Mouse (Mus musculus): ENCODE measurements around the gene Rcc1l. TPM values are rescaled to one million over a fixed set of nuclear protein-coding genes. Genes with fewer than 3 reads are reported as not detected.
A peak's percentile ranks its signal among the peaks of the same experiment; 100 is the strongest.

Gene Rcc1l
- polyA plus RNA-seq (2015; fragmentation: Nextera tagmentation; extraction: Ambion mirVana) = 26.6 and 28.5 TPM in 2 replicates

GRCm38 (mm10) chr5:134176169-134176881 lies at the start of gene Rcc1l:
TSS of gene Rcc1l (minus strand) at chr5:134176774.
- peak within 1 kb of the TSS; percentile 78 for H3K4me2 ChIP-seq (ENCODE audit: low read depth, low read length)
- H3K36me3 ChIP-seq (ENCODE audit: control insufficient read depth, insufficient read depth, low read length) = 0 out of 2 replicates have a peak, but pooled peaks cover 4% of the 10 kb centered on the region
- H3K4me1 ChIP-seq (ENCODE audit: control insufficient read depth, insufficient read depth, low read length) = peaks cover 6% of the 10 kb centered on the region
- H3K9ac ChIP-seq (ENCODE audit: low read depth, low read length) = peak within 1 kb of the TSS; percentile 83
- peak within 1 kb of the TSS; percentile 89 for H3K4me3 ChIP-seq (ENCODE audit: low read length)
- peak within 1 kb of the TSS; percentile 81 for H3K27ac ChIP-seq (ENCODE audit: low read length)
- no peaks in the 10 kb centered on the region for H3K27me3 ChIP-seq (replicated peaks; ENCODE audit: control insufficient read depth, insufficient read depth, low read length)
- no peaks in the 10 kb centered on the region for H3K9me3 ChIP-seq (ENCODE audit: control insufficient read depth, low read length)
- WGBS = under 1% methylated on average over 58 of the region's 72 CpGs
- peak; percentile 88 for ATAC-seq

GRCm38 (mm10) chr5:134225110-134225901 lies 48.7 kb upstream of the Rcc1l start:
- no peak overlapping the region for H3K4me3 ChIP-seq (ENCODE audit: low read length)
- no peak overlapping the region for H3K4me2 ChIP-seq (ENCODE audit: low read depth, low read length)
- no peak overlapping the region for H3K27ac ChIP-seq (ENCODE audit: low read length)
- H3K4me1 ChIP-seq (ENCODE audit: control insufficient read depth, insufficient read depth, low read length) = peaks cover 12% of the 10 kb centered on the region
- no peaks in the 10 kb centered on the region for H3K36me3 ChIP-seq (ENCODE audit: control insufficient read depth, insufficient read depth, low read length)
- 78% methylated on average over 30 of the region's 30 CpGs for WGBS
- no peak for ATAC-seq
- H3K9ac ChIP-seq (ENCODE audit: low read depth, low read length) = no peak overlapping the region
- no peaks in the 10 kb centered on the region for H3K9me3 ChIP-seq (ENCODE audit: control insufficient read depth, low read length)
- H3K27me3 ChIP-seq (replicated peaks; ENCODE audit: control insufficient read depth, insufficient read depth, low read length) = no peaks in the 10 kb centered on the region

GRCm38 (mm10) chr5:134221708-134222150 lies 45.2 kb upstream of the Rcc1l start:
- peak overlapping the region; percentile 56 for H3K9ac ChIP-seq (ENCODE audit: low read depth, low read length)

GRCm38 (mm10) chr5:134221278-134221677 lies 44.7 kb upstream of the Rcc1l start:
- peaks cover 12% of the 10 kb centered on the region for H3K4me1 ChIP-seq (ENCODE audit: control insufficient read depth, insufficient read depth, low read length)
- H3K9me3 ChIP-seq (ENCODE audit: control insufficient read depth, low read length) = no peaks in the 10 kb centered on the region
- ATAC-seq = no peak
- no peaks in the 10 kb centered on the region for H3K36me3 ChIP-seq (ENCODE audit: control insufficient read depth, insufficient read depth, low read length)
- H3K27me3 ChIP-seq (replicated peaks; ENCODE audit: control insufficient read depth, insufficient read depth, low read length) = no peaks in the 10 kb centered on the region
- H3K27ac ChIP-seq (ENCODE audit: low read length) = no peak overlapping the region
- peak overlapping the region; percentile 56; the same call in 1 of the 2 replicates for H3K9ac ChIP-seq (ENCODE audit: low read depth, low read length)
- 44% methylated on average over 4 of the region's 4 CpGs for WGBS
- H3K4me2 ChIP-seq (ENCODE audit: low read depth, low read length) = peak overlapping the region; percentile 73
- H3K4me3 ChIP-seq (ENCODE audit: low read length) = no peak overlapping the region

More at GRCm38 (mm10) chr5:134221708-134222150, 45.2 kb upstream of the Rcc1l start:
- WGBS = 5% methylated on average over 36 of the region's 36 CpGs
- Histone ChIP-seq H3K4me3 (ENCODE audit: low read length) (peak overlapping the region; percentile 37), H3K4me2 (ENCODE audit: low read depth, low read length) (peak overlapping the region; percentile 73), H3K36me3 (ENCODE audit: control insufficient read depth, insufficient read depth, low read length) (no peaks in the 10 kb centered on the region), H3K4me1 (ENCODE audit: control insufficient read depth, insufficient read depth, low read length) (peaks cover 12% of the 10 kb centered on the region), H3K9me3 (ENCODE audit: control insufficient read depth, low read length) (no peaks in the 10 kb centered on the region), H3K27me3 (replicated peaks; ENCODE audit: control insufficient read depth, insufficient read depth, low read length) (no peaks in the 10 kb centered on the region), H3K27ac (ENCODE audit: low read length) (no peak overlapping the region)
- peak; percentile 45; the same call in 1 of the 2 replicates for ATAC-seq

GRCm38 (mm10) chr5:134217900-134218299 lies 41.3 kb upstream of the Rcc1l start:
- H3K27me3 ChIP-seq (replicated peaks; ENCODE audit: control insufficient read depth, insufficient read depth, low read length) = no peaks in the 10 kb centered on the region
- no peak overlapping the region for H3K4me3 ChIP-seq (ENCODE audit: low read length)
- H3K27ac ChIP-seq (ENCODE audit: low read length) = no peak overlapping the region
- H3K4me2 ChIP-seq (ENCODE audit: low read depth, low read length) = no peak overlapping the region
- ATAC-seq = no peak
- H3K4me1 ChIP-seq (ENCODE audit: control insufficient read depth, insufficient read depth, low read length) = peaks cover 13% of the 10 kb centered on the region
- H3K9ac ChIP-seq (ENCODE audit: low read depth, low read length) = no peak overlapping the region
- H3K9me3 ChIP-seq (ENCODE audit: control insufficient read depth, low read length) = no peaks in the 10 kb centered on the region
- H3K36me3 ChIP-seq (ENCODE audit: control insufficient read depth, insufficient read depth, low read length) = no peaks in the 10 kb centered on the region
- 85% methylated on average over 7 of the region's 7 CpGs for whole genome bisulfite sequencing

GRCm38 (mm10) chr5:134214021-134214806 lies 37.6 kb upstream of the Rcc1l start:
- WGBS = 61% methylated on average over 12 of the region's 12 CpGs
- ATAC-seq = no peak

GRCm38 (mm10) chr5:134209931-134210554 lies 33.5 kb upstream of the Rcc1l start:
- ATAC-seq = peak; percentile 36; the same call in 1 of the 2 replicates
- H3K36me3 ChIP-seq (ENCODE audit: control insufficient read depth, insufficient read depth, low read length) = 0 out of 2 replicates have a peak, but pooled peaks cover 2% of the 10 kb centered on the region
- H3K27me3 ChIP-seq (replicated peaks; ENCODE audit: control insufficient read depth, insufficient read depth, low read length) = no peaks in the 10 kb centered on the region
- no peak overlapping the region for H3K4me3 ChIP-seq (ENCODE audit: low read length)
- H3K27ac ChIP-seq (ENCODE audit: low read length) = no peak overlapping the region
- H3K9me3 ChIP-seq (ENCODE audit: control insufficient read depth, low read length) = no peaks in the 10 kb centered on the region
- WGBS = 24% methylated on average over 11 of the region's 11 CpGs
- H3K4me2 ChIP-seq (ENCODE audit: low read depth, low read length) = no peak overlapping the region
- H3K4me1 ChIP-seq (ENCODE audit: control insufficient read depth, insufficient read depth, low read length) = 0 out of 2 replicates have a peak, but pooled peaks cover 4% of the 10 kb centered on the region
- H3K9ac ChIP-seq (ENCODE audit: low read depth, low read length) = no peak overlapping the region

More at GRCm38 (mm10) chr5:134214021-134214806, 37.6 kb upstream of the Rcc1l start:
- H3K4me3 ChIP-seq (ENCODE audit: low read length) = no peak overlapping the region
- H3K4me1 ChIP-seq (ENCODE audit: control insufficient read depth, insufficient read depth, low read length) = 0 out of 2 replicates have a peak, but pooled peaks cover 4% of the 10 kb centered on the region
- no peak overlapping the region for H3K9ac ChIP-seq (ENCODE audit: low read depth, low read length)
- no peak overlapping the region for H3K27ac ChIP-seq (ENCODE audit: low read length)
- H3K27me3 ChIP-seq (replicated peaks; ENCODE audit: control insufficient read depth, insufficient read depth, low read length) = no peaks in the 10 kb centered on the region
- H3K9me3 ChIP-seq (ENCODE audit: control insufficient read depth, low read length) = no peaks in the 10 kb centered on the region
- no peaks in the 10 kb centered on the region for H3K36me3 ChIP-seq (ENCODE audit: control insufficient read depth, insufficient read depth, low read length)
- no peak overlapping the region for H3K4me2 ChIP-seq (ENCODE audit: low read depth, low read length)

- H3K27ac ChIP-seq (ENCODE audit: low read length) = no peak overlapping the region
Observed at GRCm38 (mm10) chr5:134206721-134207120, 30.1 kb upstream of the Rcc1l start.

More at GRCm38 (mm10) chr5:134206721-134207120, 30.1 kb upstream of the Rcc1l start:
- no peaks in the 10 kb centered on the region for H3K9me3 ChIP-seq (ENCODE audit: control insufficient read depth, low read length)
- no peak overlapping the region for H3K9ac ChIP-seq (ENCODE audit: low read depth, low read length)
- no peak overlapping the region for H3K4me2 ChIP-seq (ENCODE audit: low read depth, low read length)
- H3K4me1 ChIP-seq (ENCODE audit: control insufficient read depth, insufficient read depth, low read length) = no peaks in the 10 kb centered on the region
- 0 out of 2 replicates have a peak, but pooled peaks cover 6% of the 10 kb centered on the region for H3K36me3 ChIP-seq (ENCODE audit: control insufficient read depth, insufficient read depth, low read length)
- no peak for ATAC-seq
- no peak overlapping the region for H3K4me3 ChIP-seq (ENCODE audit: low read length)
- WGBS = 75% methylated on average over 10 of the region's 10 CpGs
- H3K27me3 ChIP-seq (replicated peaks; ENCODE audit: control insufficient read depth, insufficient read depth, low read length) = no peaks in the 10 kb centered on the region
